8 mouse cellular contexts compared by ENCODE assay signal in the genomic region with DNA sequence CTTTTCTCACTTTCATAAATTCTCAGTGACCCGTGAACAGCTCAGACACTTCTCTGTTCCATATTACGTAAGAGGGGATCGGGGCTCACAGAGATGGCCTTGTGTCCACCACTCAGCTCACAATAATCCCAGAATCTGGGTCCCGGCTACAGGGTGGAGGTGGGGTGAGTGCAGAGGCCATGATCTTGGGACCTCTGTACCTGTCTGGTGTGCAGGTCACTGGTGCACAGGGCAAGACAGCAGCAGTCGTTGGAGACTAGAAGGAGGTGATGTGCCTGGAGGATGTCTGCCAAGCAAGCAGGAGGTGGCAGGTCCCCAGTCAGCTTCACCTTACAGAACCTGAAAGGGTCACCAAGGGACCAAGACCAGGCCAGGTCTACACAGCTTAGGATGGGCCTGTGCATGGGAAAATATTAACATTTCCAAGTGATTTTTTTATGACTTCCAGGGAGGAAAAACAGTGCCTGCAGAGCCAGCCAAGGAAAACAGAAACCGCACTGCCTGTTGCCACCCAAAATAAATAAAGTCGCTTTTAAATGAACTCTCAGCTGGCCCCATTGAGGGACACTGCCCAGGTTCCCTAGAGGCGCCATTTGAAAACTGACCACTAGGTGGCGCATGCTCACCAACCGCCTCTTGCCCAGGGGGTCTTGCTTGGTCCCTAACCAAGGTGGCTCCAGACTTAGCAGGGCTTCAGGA. TPM values are rescaled to one million over a fixed set of nuclear protein-coding genes. Genes with fewer than 3 reads are reported as not detected.
DNase-seq lines count a peak whose midpoint lies in the region; ATAC-seq and TF ChIP-seq lines count a peak whose summit lies in the region.

No protein-coding gene starts in this region.

- no peak overlapping the region for H3K4me2 ChIP-seq in kidney, embryonic 15.5 days

- H3K27me3 ChIP-seq in heart, adult 2 months (ENCODE audit: control insufficient read depth, insufficient read depth, low read length) = no peaks in the 10 kb centered on the region
- H3K27me3 ChIP-seq in kidney, embryonic 15.5 days = peaks cover 10% of the 10 kb centered on the region; the same call in 1 of the 2 replicates

- no peaks in the 10 kb centered on the region for H3K79me2 ChIP-seq in heart, adult 2 months (replicated peaks; ENCODE audit: control insufficient read depth, insufficient read depth, low read length)

- H3K9me3 ChIP-seq in kidney, embryonic 15.5 days (replicated peaks) = no peaks in the 10 kb centered on the region

- WGBS in heart, adult 2 months = 32% methylated on average over 10 of the region's 10 CpGs
- 36% methylated on average over 10 of the region's 10 CpGs for WGBS in kidney, embryonic 15.5 days

- intact Hi-C loops in heart, adult 2 months (cut with DNase I) = loop anchor here (2.0 kb wide), 2 partner anchors 33 to 327 kb away; no protein-coding TSS in a partner anchor

- peak; percentile 24 to 34 for DNase-seq in right cerebral cortex, postnatal 10 days (ENCODE audit: low spot score in 2 of 2)
- no peak for DNase-seq in right cerebral cortex, postnatal 25 days
- peak; percentile 47 for DNase-seq in brain, embryonic 14.5 days (ENCODE audit: low read depth)
- peak; percentile 55 to 63 for DNase-seq in heart, adult 2 months
- peak; percentile 63 for DNase-seq in mesoderm, embryonic 11.5 days (ENCODE audit: low read depth, low spot score)
- peak; percentile 19 to 59 for DNase-seq in urinary bladder, postnatal 4 days (ENCODE audit: low spot score in 2 of 2)
- DNase-seq in left cerebral cortex, adult 11 months (ENCODE audit: low spot score) = no peak

- TF ChIP-seq EP300 in heart, adult 2 months (IDR thresholded peaks at IDR 0.05; ENCODE audit: insufficient read depth, low read depth, low read length) = 0 out of 2 replicates have a peak, but pooled peaks have one; percentile 40

- H3K27ac ChIP-seq in heart, adult 2 months = peak overlapping the region; percentile 40
- H3K27ac ChIP-seq in kidney, embryonic 15.5 days = no peak overlapping the region

- ATAC-seq in kidney, embryonic 15.5 days (replicated peaks; ENCODE audit: low FRiP score) = peak; percentile 75

- H3K4me1 ChIP-seq in heart, adult 2 months (ENCODE audit: control insufficient read depth, insufficient read depth, low read length) = peaks cover 7% of the 10 kb centered on the region
- H3K4me1 ChIP-seq in kidney, embryonic 15.5 days = peaks cover 17% of the 10 kb centered on the region

- H3K36me3 ChIP-seq in heart, adult 2 months (ENCODE audit: control insufficient read depth, insufficient read depth, low read length) = no peaks in the 10 kb centered on the region
- H3K36me3 ChIP-seq in kidney, embryonic 15.5 days = no peaks in the 10 kb centered on the region

- TF ChIP-seq CTCF in brain, embryonic 14.5 days (IDR thresholded peaks at IDR 0.05; ENCODE audit: borderline replicate concordance, extremely low read depth, insufficient read depth, insufficient read length) = peak; percentile 92
- peak; percentile 81 for TF ChIP-seq CTCF in heart, adult 2 months (IDR thresholded peaks at IDR 0.05)

- H3K9ac ChIP-seq in heart, adult 2 months (ENCODE audit: low read depth, low read length) = no peak overlapping the region
- no peak overlapping the region for H3K9ac ChIP-seq in kidney, embryonic 15.5 days

- no peak for TF ChIP-seq POLR2A in brain, embryonic 14.5 days (IDR thresholded peaks at IDR 0.05; ENCODE audit: borderline replicate concordance, extremely low read depth, insufficient read depth, insufficient read length, poor library complexity, severe bottlenecking)
- TF ChIP-seq POLR2A in heart, adult 2 months (IDR thresholded peaks at IDR 0.05; ENCODE audit: insufficient read depth, low read depth, low read length) = no peak

- no peak overlapping the region for H3K4me3 ChIP-seq in heart, adult 2 months
- H3K4me3 ChIP-seq in kidney, embryonic 15.5 days (replicated peaks) = no peak overlapping the region

RNA-seq across cellular contexts. Expression of a gene that starts 0.7 kb away (rescaled TPM):
- 0.18 and 0.40 TPM in 2 replicates for polyA plus RNA-seq in brain, embryonic 14.5 days (2012; rRNA removed)
- under 1 TPM; 0.47 to 0.91 TPM for total RNA-seq in heart, adult 2 months (2021)
- 1.2 and 1.8 TPM in 2 replicates for polyA plus RNA-seq in heart, adult 2 months (2012; rRNA removed)
- polyA plus RNA-seq in kidney, embryonic 15.5 days (2015; fragmentation: Nextera tagmentation; extraction: Ambion mirVana) = 0.40 and 0.64 TPM in 2 replicates

RNA-seq across cellular contexts. Expression of a gene that starts 56.9 kb away (rescaled TPM):
- 25.5 and 31.7 TPM in 2 replicates for polyA plus RNA-seq in brain, embryonic 14.5 days (2012; rRNA removed)
- total RNA-seq in heart, adult 2 months (2021) = 10 to 100 TPM; 28.4 to 31.4 TPM
- polyA plus RNA-seq in heart, adult 2 months (2012; rRNA removed) = 37.4 and 41.7 TPM in 2 replicates
- 4.0 and 4.5 TPM in 2 replicates for polyA plus RNA-seq in kidney, embryonic 15.5 days (2015; fragmentation: Nextera tagmentation; extraction: Ambion mirVana)

Comparison
In these comparisons a context has a peak if more than half of its experiments do, and no peak if none do; other contexts are left out.
1. DNase-seq: peak in right cerebral cortex, postnatal 10 days (2 of 2), brain, embryonic 14.5 days (single experiment), heart, adult 2 months (2 of 2), mesoderm, embryonic 11.5 days (single experiment) and urinary bladder, postnatal 4 days (2 of 2); none in right cerebral cortex, postnatal 25 days (single experiment) and left cerebral cortex, adult 11 months (single experiment).